Mouse (Mus musculus) fibroblast of lung, adult 2 months (primary cell): ENCODE results near the gene Pcnx2.

Experiments used
- DNase-seq: peaks from one replicate; pipeline ENCODE4 v3.0.0-alpha.2; 2011; ENCODE audit warnings: low read depth

Gene Pcnx2

DNA sequence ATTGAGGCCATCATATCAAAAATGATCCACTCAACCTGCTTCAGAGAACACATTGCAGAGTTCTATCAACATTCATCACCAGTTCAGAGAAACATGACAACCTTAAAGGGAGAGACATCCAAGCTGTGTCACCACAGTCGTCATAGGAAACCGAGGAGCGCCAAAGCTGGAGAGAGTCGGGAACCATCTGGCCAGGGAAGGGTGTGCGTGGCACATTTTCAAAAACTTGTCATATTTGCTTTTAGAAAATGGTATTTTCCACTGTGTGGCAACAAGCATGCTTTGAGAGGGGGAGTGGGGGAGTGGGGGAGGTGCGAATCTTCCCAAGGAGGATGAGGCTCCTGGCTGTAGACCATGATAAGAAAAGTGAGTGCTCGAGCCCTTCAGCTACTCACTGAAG lies 78.3 kb downstream of the Pcnx2 start:
- DNase-seq = no peak

- DNase-seq = no peak
Measured at GRCm38 (mm10) chr8:125818796-125819195, 79.3 kb downstream of the Pcnx2 start.

DNA sequence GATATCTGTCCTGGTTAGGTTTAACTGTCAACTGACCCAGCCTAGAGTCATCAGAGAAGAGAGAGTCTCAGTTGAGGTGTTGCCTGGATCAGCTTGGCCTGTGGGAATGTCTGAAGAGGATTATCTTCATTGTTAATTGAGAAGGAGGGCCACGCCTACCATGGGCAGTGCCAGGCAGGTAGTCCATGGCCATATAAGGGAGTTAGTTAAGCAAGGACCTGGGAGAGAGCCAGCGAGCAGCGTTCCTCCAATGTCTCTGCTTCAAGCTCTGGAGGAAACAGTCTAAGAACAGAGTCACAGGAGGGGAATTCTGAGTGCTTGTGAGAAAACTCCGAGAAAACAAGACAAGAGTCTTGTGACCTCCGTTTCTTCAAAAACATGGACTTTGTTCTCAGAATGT lies 81.4 kb downstream of the Pcnx2 start:
- no peak for DNase-seq

DNA sequence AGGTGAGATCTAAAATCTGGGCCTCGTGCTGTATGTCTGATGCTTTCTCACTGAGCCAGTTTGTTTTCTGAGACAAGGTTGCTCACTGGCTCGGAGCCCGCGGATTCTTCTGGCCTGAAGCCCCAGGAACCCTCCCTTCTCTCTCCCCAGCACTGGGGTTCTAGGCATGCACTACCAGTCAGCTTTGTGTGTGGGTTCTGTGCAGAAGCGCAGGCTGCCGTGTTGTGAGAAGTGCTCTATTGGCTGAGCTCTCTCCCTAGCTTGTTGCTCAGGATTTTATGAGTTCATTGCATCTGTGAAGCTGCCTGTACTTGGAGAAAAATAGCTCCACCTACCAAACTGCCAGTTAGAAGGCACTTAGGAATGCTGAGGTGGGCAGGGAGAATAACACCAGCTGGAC lies 89.3 kb downstream of the Pcnx2 start:
- DNase-seq = peak; percentile 47

DNA sequence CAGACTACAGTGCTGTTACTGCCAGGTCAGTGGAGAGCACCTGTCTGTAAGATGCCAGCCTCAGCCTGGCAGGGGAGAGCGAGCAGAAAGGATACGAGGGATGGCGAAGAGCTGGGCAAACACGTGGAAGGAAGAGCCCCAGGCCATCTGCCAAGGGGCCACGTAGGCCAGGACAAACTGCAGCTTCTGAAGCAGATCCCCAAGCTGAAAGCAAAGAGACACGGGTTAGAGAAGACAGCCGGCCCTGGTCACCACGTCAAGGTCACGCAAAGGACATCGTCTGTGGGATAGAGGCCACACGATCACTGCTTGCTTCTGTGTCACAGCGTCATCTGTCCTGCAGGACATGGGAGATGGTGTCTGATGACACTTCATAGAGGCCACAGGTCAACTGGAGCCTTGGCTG lies 90.2 kb downstream of the Pcnx2 start:
- no peak for DNase-seq

GRCm38 (mm10) chr8:125806459-125806858 lies 91.7 kb downstream of the Pcnx2 start:
- DNase-seq = no peak

GRCm38 (mm10) chr8:125796970-125797369 lies 101.1 kb downstream of the Pcnx2 start:
- DNase-seq = no peak

GRCm38 (mm10) chr8:125795341-125795740 lies 102.8 kb downstream of the Pcnx2 start:
- no peak for DNase-seq

DNA sequence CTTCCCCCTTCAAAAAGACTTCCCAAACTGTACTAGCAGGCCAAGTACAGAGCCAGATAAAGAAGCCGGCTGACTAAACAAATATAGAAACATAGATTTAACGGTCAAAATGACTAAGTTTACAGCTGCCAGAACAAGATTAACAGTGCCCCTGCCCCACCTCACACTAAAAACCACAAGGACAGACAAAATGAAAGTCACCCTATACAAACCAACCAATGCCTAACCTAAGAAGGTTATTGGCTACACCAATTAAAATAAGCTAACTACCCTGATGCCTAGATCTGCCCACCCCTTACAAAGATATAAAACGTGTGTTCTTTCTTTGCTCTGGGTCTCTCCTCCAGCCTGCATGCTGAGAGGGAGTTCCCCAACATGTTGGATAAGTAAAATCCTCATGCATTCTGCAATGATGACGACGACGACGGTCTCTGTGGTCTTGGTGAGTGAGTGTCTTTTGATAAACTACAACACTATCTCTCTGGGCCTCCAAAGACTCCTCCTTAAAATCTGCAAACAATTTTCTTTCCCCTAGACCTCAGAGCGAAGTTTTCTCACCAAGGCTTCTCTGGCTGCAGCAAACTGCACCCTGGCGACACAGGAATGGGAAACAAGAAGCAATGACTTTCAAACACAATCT lies 105.2 kb downstream of the Pcnx2 start:
- DNase-seq = no peak

GRCm38 (mm10) chr8:125786886-125787285 lies 111.2 kb downstream of the Pcnx2 start:
- no peak for DNase-seq

GRCm38 (mm10) chr8:125782161-125782560 lies 116.0 kb downstream of the Pcnx2 start:
- no peak for DNase-seq

- DNase-seq = no peak
Measured at GRCm38 (mm10) chr8:125779656-125780055, 118.5 kb downstream of the Pcnx2 start.

GRCm38 (mm10) chr8:125778919-125779318 lies 119.2 kb downstream of the Pcnx2 start:
- no peak for DNase-seq

DNA sequence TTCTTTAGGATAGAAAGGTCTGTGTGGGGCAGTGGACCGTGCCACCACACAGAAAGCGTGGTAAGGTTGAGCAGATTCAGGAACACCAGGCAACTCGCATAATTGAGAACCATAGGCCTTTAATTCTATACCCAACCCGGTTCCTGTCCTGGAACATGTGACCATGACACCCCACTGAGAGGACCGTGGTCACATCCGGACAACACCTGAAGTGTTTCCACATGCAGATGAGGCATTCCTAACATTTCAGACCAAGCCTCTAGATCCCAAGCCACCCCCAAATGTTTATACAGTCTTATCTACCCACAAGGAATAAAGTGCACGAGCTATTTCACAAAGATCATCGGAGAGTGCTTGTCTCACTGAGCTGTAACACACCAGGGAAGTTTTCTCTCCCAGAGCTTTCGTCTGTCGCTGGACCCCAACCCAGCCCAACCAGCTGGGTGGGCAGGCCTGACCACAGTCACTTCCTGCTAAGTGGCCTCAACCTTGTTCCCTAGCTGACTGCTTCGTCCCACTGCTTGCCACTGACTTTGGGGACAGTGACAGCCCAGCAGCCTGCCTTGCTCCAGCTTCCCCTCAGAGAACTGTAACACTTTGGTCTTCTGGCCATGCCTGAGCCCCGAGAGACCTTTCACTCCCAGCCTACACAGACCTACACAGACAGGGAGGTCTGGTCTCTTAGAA lies 120.5 kb downstream of the Pcnx2 start:
- DNase-seq = no peak

DNA sequence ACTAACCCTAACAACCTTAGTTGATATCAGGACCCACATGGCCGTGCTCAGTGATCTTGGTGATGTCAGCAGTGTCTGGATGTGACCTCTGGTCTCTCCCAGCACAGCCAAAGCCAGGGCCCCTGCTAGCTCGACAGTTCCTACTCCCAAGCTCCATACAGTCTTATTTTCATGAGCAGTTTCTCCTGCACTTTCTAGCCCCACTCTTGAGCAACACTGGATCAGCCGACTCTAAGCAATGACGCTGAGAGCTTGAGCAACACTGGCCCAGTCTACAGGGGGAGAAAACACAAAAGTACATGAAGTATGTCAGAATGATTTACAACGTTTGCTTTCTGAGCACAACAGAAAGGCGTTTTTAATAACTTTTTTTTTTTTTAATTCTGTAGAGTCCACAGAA lies 121.3 kb downstream of the Pcnx2 start:
- peak; percentile 49 for DNase-seq

- no peak for DNase-seq
Measured at GRCm38 (mm10) chr8:125776314-125776713, 121.8 kb downstream of the Pcnx2 start.

DNA sequence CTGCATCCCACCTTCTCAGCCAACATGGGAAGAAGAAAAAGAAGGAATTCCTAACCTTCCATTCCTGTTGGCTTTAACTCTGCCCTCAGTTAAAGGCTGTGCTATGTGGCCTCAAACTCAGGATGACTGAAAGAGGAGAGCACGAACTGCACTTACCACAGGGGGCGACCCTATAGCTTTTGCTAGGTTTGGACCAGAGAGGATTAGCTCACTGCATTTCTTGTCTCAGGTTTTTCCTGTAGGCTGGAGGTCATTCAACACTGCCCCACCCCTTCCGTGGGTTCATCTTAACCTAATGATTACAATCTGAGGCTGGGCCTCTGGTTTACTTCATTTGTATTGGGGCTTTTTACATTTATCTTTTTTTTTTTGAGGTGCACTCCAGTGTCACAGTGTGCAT lies 123.1 kb downstream of the Pcnx2 start:
- DNase-seq = no peak

GRCm38 (mm10) chr8:125773281-125773803 lies 124.8 kb downstream of the Pcnx2 start:
- DNase-seq = no peak

DNA sequence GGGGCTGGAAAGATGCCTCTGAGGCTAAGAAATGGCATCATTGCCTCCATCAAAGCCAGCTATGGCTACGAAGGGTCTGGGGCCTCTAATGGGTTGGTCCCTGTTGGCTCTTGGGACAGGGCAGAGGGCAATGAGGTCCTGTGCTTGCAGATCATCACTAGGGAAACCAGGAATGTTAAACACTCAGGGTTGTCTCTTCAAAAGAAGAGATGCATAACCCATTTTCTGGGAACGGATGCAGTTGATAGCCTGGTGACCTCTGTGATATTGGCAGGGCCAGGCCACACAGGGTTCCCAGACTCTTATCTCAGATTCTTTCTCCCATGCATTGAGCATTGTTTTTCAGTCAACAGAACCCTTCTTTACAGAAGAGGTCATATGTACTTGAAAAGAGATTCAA lies 125.8 kb downstream of the Pcnx2 start:
- DNase-seq = no peak

- no peak for DNase-seq
Measured at GRCm38 (mm10) chr8:125768079-125768478, 130.0 kb downstream of the Pcnx2 start.

GRCm38 (mm10) chr8:125763066-125763786 lies 134.9 kb downstream of the Pcnx2 start:
- DNase-seq = no peak

DNA sequence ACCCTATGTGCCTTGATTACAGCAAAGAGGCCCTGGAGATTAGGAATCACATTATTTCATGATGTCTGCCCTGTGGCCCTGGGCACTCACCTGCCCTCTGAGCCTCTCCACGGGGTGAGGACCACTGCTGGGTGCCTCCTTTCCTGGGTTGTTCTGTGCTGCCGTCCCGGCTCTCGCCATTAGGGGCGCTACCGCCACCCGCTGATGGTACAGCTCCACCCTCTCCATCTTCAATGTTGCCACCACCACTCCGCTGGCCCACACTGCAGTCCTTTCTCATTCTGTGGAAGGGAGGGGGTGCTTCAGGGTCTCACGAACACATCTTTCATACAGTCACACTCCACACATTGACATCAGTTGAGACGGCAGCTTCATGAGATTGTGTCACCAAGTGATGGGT lies 139.1 kb downstream of the Pcnx2 start:
- no peak for DNase-seq

DNA sequence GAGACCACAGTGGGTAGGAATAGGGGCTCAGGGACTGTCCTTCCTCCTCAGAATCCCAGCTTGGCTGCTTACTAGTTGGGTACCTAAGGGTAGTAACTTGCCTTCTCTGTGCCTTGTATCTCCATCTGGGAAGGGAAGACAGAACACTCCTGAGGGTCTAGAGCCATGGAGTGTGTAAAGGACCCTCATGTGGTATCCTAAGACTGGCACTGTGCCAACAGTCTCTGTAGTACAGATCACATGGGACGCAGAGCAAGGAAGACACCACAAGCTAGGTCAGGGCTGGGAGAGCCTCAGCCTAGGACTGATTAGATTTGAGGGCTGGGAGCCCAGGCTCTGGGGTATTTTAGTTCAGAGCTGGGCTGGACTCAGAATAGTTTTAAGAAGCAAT lies 141.0 kb downstream of the Pcnx2 start:
- DNase-seq = no peak
